Mouse (Mus musculus): ENCODE data around the gene Scarb2. TPM values are rescaled to one million over a fixed set of nuclear protein-coding genes. Genes with fewer than 3 reads are reported as not detected.

The Scarb2 gene
- 112 and 122 TPM in 2 replicates for total RNA-seq (2014; rRNA removed)
- 28.5 and 32.4 TPM in 2 replicates for polyA plus RNA-seq (2012; rRNA removed)

DNA sequence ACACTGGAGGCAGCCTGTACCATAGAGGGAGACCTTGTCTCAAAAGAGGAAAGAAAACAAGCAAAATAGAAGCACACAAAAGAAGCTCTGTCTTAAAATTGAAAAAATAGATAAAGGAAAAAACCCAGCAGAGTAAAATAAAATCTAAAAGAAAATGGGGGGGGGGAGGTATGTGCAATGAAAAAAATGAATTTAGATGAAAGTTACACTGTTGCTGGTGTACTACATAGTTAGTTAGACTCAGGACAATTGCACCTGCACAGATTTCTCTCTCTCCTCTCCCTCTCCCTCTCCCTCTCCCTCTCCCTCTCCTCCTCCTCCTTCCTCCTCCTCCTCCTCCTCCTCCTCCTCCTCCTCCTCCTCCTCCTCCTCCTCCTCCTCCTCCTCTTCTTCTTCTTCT, at the start of gene Scarb2:
TSS of gene Scarb2 (minus strand) at position 101 of the 400 bp plus-strand sequence.
- TF ChIP-seq POLR2A (IDR thresholded peaks at IDR 0.05; ENCODE audit: extremely low read depth, insufficient read depth, low read length) (no peak), CTCF (IDR thresholded peaks at IDR 0.05; ENCODE audit: low read depth, low read length) (no peak)
- peak within 1 kb of the TSS; percentile 63 for H3K4me3 ChIP-seq (ENCODE audit: insufficient read depth, low read depth, low read length)
- H3K27ac ChIP-seq (replicated peaks; ENCODE audit: insufficient read depth, low read depth, low read length): peak within 1 kb of the TSS; percentile 92
- DNase-seq (ENCODE audit: extremely low read depth, low read depth, low spot score): no peak
- H3K79me2 ChIP-seq (ENCODE audit: control insufficient read depth, insufficient read depth, low read length): peaks cover 29% of the 10 kb centered on the region
- H3K27me3 ChIP-seq (ENCODE audit: control insufficient read depth, insufficient read depth, low read length): no peaks in the 10 kb centered on the region
- H3K4me1 ChIP-seq (ENCODE audit: control insufficient read depth, insufficient read depth, low read length): peaks cover 19% of the 10 kb centered on the region
- H3K9ac ChIP-seq (ENCODE audit: low read depth, low read length): peak within 1 kb of the TSS; percentile 81
- H3K36me3 ChIP-seq (ENCODE audit: control insufficient read depth, insufficient read depth, low read length): peaks cover 4% of the 10 kb centered on the region

DNA sequence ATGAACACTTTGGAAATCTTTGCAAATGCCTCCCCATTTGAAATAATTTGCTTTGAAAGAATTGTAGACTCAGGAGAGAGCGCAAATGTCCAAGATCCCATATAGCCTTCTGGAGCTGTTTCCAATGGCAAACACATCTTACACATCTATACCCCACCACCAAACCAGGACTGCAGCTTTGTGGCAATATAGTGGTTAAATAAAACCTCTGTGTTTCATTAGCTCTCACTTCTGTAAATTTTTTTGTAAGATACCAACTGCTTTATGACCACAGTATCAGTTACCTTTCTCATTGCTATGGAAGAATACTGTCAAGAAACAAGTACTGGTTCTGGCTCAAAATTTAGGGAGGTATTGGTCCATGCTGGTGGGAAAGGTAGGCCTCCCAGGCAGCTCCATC, 49.3 kb upstream of the Scarb2 start:
- no peak overlapping the region for H3K4me3 ChIP-seq (ENCODE audit: insufficient read depth, low read depth, low read length)
- no peaks in the 10 kb centered on the region; the same call in 1 of the 2 replicates for H3K79me2 ChIP-seq (ENCODE audit: control insufficient read depth, insufficient read depth, low read length)

DNA sequence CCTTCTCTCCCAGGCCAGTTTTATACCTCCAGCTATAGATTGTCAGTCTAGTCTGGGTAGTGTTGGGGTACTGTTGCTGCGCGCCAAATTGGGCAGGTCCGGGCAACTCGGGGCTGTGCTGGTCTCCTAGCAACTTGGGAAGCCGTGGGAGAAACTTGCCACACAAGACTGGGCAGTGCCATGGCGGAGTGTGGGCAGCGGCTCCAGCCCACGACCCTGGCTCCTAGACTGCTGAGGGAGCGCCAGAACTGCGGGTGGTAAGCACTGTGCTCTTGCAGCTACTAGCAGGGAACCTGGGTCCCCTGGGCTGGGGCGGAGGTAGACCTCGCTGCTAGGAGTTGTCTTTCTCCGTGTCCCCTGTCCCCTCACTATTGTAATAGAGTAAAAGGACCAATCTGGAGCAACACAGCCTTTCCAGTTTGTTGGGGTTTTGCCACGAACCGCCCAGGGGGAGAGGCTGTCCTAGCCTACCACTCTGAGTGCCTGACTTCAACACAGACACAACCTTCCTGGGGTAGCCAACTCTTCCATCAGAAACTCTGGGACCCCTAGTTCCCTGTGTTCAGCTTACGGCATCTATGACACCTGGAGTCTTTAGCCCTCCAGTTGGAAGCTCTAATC, 48.4 kb upstream of the Scarb2 start, which contains the start of gene Fam47e:
TSS of gene Fam47e (plus strand) at position 179 of the 621 bp plus-strand sequence.
- H3K4me3 ChIP-seq (ENCODE audit: insufficient read depth, low read depth, low read length): no peak within 1 kb of the TSS
- no peaks in the 10 kb centered on the region for H3K36me3 ChIP-seq (ENCODE audit: control insufficient read depth, insufficient read depth, low read length)
- H3K9ac ChIP-seq (ENCODE audit: low read depth, low read length): no peak within 1 kb of the TSS
- DNase-seq (ENCODE audit: extremely low read depth, low read depth, low spot score): no peak
- H3K27ac ChIP-seq (replicated peaks; ENCODE audit: insufficient read depth, low read depth, low read length): no peak within 1 kb of the TSS
- no peaks in the 10 kb centered on the region; the same call in 1 of the 2 replicates for H3K79me2 ChIP-seq (ENCODE audit: control insufficient read depth, insufficient read depth, low read length)
- no peaks in the 10 kb centered on the region for H3K27me3 ChIP-seq (ENCODE audit: control insufficient read depth, insufficient read depth, low read length)
- no peak for TF ChIP-seq CTCF (IDR thresholded peaks at IDR 0.05; ENCODE audit: low read depth, low read length)
- TF ChIP-seq POLR2A (IDR thresholded peaks at IDR 0.05; ENCODE audit: extremely low read depth, insufficient read depth, low read length): no peak
- 85% methylated on average over 16 of the region's 16 CpGs for WGBS
- H3K4me1 ChIP-seq (ENCODE audit: control insufficient read depth, insufficient read depth, low read length): no peaks in the 10 kb centered on the region; the same call in 1 of the 2 replicates

More for the DNA sequence above, 49.3 kb upstream of the Scarb2 start:
- no peak overlapping the region for H3K9ac ChIP-seq (ENCODE audit: low read depth, low read length)
- WGBS: 100% methylated on average over 1 of the region's 1 CpGs
- H3K27ac ChIP-seq (replicated peaks; ENCODE audit: insufficient read depth, low read depth, low read length): no peak overlapping the region
- TF ChIP-seq CTCF (IDR thresholded peaks at IDR 0.05; ENCODE audit: low read depth, low read length): no peak
- TF ChIP-seq POLR2A (IDR thresholded peaks at IDR 0.05; ENCODE audit: extremely low read depth, insufficient read depth, low read length): no peak
- no peak for DNase-seq (ENCODE audit: extremely low read depth, low read depth, low spot score)
- no peaks in the 10 kb centered on the region; the same call in 1 of the 2 replicates for H3K4me1 ChIP-seq (ENCODE audit: control insufficient read depth, insufficient read depth, low read length)
- H3K36me3 ChIP-seq (ENCODE audit: control insufficient read depth, insufficient read depth, low read length): no peaks in the 10 kb centered on the region
- no peaks in the 10 kb centered on the region for H3K27me3 ChIP-seq (ENCODE audit: control insufficient read depth, insufficient read depth, low read length)

DNA sequence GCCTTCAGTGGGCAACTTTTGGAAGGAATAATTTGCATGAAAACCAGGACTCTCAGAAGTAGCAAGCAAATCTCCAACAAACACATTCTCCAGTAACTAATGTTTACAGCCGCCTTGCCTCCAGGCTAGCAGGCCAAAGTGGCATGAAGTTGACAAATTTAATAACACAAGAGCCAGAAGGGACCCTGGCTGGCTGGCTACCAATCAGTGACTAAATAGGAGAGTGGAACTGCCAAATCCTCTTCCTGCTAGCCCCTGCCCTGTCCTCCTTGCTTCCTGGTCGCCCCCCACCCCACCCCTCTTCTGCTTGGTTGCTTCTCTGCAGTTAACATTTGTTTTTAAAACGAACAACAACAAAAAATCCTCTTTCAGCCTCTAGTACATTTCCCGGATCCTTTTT, 47.8 kb upstream of the Scarb2 start:
- H3K27ac ChIP-seq (replicated peaks; ENCODE audit: insufficient read depth, low read depth, low read length): no peak overlapping the region
- TF ChIP-seq POLR2A (IDR thresholded peaks at IDR 0.05; ENCODE audit: extremely low read depth, insufficient read depth, low read length) (no peak), CTCF (IDR thresholded peaks at IDR 0.05; ENCODE audit: low read depth, low read length) (no peak)
- 84% methylated on average over 4 of the region's 4 CpGs for WGBS
- H3K4me1 ChIP-seq (ENCODE audit: control insufficient read depth, insufficient read depth, low read length): no peaks in the 10 kb centered on the region; the same call in 1 of the 2 replicates
- H3K4me3 ChIP-seq (ENCODE audit: insufficient read depth, low read depth, low read length): no peak overlapping the region
- H3K79me2 ChIP-seq (ENCODE audit: control insufficient read depth, insufficient read depth, low read length): no peaks in the 10 kb centered on the region; the same call in 1 of the 2 replicates
- H3K9ac ChIP-seq (ENCODE audit: low read depth, low read length): no peak overlapping the region
- H3K36me3 ChIP-seq (ENCODE audit: control insufficient read depth, insufficient read depth, low read length): no peaks in the 10 kb centered on the region
- DNase-seq (ENCODE audit: extremely low read depth, low read depth, low spot score): no peak
- no peaks in the 10 kb centered on the region for H3K27me3 ChIP-seq (ENCODE audit: control insufficient read depth, insufficient read depth, low read length)

DNA sequence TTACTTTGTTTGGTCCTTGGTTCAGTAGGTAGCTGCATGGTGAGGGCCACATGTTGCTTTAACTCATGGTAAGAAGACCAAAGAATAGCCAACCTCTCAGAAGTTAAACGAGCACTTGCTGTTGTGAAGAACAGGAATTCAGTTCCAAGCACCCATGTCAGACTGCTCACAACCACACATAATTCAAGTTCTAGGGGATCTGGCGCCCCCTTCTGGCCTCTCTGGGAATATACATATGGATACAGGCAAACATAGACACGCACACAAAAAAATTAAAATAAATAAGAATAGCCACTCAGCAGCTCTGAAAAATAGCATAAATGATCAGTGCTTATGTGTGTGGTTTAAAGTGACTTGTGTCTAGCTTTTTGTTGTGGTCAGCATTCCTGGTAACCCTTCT, 47.3 kb upstream of the Scarb2 start:
- TF ChIP-seq CTCF (IDR thresholded peaks at IDR 0.05; ENCODE audit: low read depth, low read length): peak; percentile 17; the same call in 1 of the 2 replicates
- TF ChIP-seq POLR2A (IDR thresholded peaks at IDR 0.05; ENCODE audit: extremely low read depth, insufficient read depth, low read length): no peak
- Histone ChIP-seq H3K4me1 (ENCODE audit: control insufficient read depth, insufficient read depth, low read length) (no peaks in the 10 kb centered on the region; the same call in 1 of the 2 replicates), H3K79me2 (ENCODE audit: control insufficient read depth, insufficient read depth, low read length) (no peaks in the 10 kb centered on the region; the same call in 1 of the 2 replicates), H3K4me3 (ENCODE audit: insufficient read depth, low read depth, low read length) (no peak overlapping the region), H3K27me3 (ENCODE audit: control insufficient read depth, insufficient read depth, low read length) (no peaks in the 10 kb centered on the region), H3K27ac (replicated peaks; ENCODE audit: insufficient read depth, low read depth, low read length) (no peak overlapping the region), H3K36me3 (ENCODE audit: control insufficient read depth, insufficient read depth, low read length) (no peaks in the 10 kb centered on the region), H3K9ac (ENCODE audit: low read depth, low read length) (no peak overlapping the region)
- no peak for DNase-seq (ENCODE audit: extremely low read depth, low read depth, low spot score)
- 75% methylated on average over 3 of the region's 3 CpGs for WGBS

DNA sequence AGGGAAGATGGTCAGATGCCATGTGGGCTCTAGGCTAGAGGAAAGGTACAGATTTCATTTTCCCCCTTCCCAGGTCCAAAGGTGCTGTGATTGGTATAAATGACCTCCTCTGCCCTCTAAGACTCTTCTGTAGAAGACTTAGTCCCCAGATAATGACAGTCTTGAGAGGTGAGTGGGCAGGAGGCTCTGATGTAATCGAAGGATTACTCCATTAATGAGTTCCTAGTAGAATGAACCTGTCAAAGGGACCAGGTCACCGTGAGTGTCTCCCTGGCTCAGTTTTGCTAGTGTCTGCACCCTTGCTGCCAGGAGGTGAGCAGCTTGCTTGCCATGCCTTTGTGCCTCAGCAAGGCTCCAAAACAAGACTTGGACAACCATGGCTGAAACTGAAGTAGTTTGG, 46.0 kb upstream of the Scarb2 start:
- Histone ChIP-seq H3K79me2 (ENCODE audit: control insufficient read depth, insufficient read depth, low read length) (no peaks in the 10 kb centered on the region; the same call in 1 of the 2 replicates), H3K4me1 (ENCODE audit: control insufficient read depth, insufficient read depth, low read length) (no peaks in the 10 kb centered on the region; the same call in 1 of the 2 replicates), H3K36me3 (ENCODE audit: control insufficient read depth, insufficient read depth, low read length) (no peaks in the 10 kb centered on the region), H3K9ac (ENCODE audit: low read depth, low read length) (no peak overlapping the region), H3K27ac (replicated peaks; ENCODE audit: insufficient read depth, low read depth, low read length) (peak overlapping the region; percentile 39), H3K27me3 (ENCODE audit: control insufficient read depth, insufficient read depth, low read length) (no peaks in the 10 kb centered on the region), H3K4me3 (ENCODE audit: insufficient read depth, low read depth, low read length) (no peak overlapping the region)
- 40% methylated on average over 2 of the region's 2 CpGs for WGBS
- TF ChIP-seq POLR2A (IDR thresholded peaks at IDR 0.05; ENCODE audit: extremely low read depth, insufficient read depth, low read length): no peak
- peak; percentile 55 for DNase-seq (ENCODE audit: extremely low read depth, low read depth, low spot score)
